Mouse (Mus musculus) C2C12 (cell line): ENCODE data around the gene Cdiptos.

ENCODE experiments used
- CTCF ChIP-seq: IDR thresholded peaks from one replicate; pipeline ENCODE4 v1.5.1; 2011; ENCODE audit not compliant: control insufficient read depth, insufficient read depth, insufficient read length
- MAX ChIP-seq: IDR thresholded peaks from one replicate; pipeline ENCODE4 v1.6.1; 2011; ENCODE audit warnings: mild to moderate bottlenecking, control low read depth
- MYOD1 ChIP-seq: IDR thresholded peaks from one replicate; pipeline ENCODE4 v1.6.1; 2011; ENCODE audit warnings: low read depth; ENCODE audit not compliant: control insufficient read depth, insufficient read length
- MYOG ChIP-seq: IDR thresholded peaks from one replicate; pipeline ENCODE4 v1.6.1; 2011; ENCODE audit not compliant: control insufficient read depth, insufficient read length; ENCODE audit errors: extremely low read depth
- USF1 ChIP-seq: IDR thresholded peaks from one replicate; pipeline ENCODE4 v1.6.1; 2011; ENCODE audit warnings: low read depth, mild to moderate bottlenecking, control low read depth, moderate library complexity

GRCm38 (mm10) chr7:127016081-127016480, 40.2 kb upstream of the Cdiptos start:
- TF ChIP-seq CTCF (no peak), USF1 (no peak), MYOD1 (no peak), MYOG (no peak), MAX (no peak)
